Mouse (Mus musculus) neutrophil, adult 5-6 weeks (primary cell): ENCODE measurements around the gene Ksr1. TPM values are rescaled to one million over a fixed set of nuclear protein-coding genes. Genes with fewer than 3 reads are reported as not detected.

ENCODE experiments used
- ATAC-seq: fragments of 151-379, 151-347 bp; 2 replicates; pipeline ENCODE4 v1.8.0; 2017; ENCODE audit warnings: mild to moderate bottlenecking, moderate TSS enrichment; ENCODE audit not compliant: insufficient number of reproducible peaks, poor library complexity, low FRiP score, severe bottlenecking; ENCODE audit errors: extremely low read depth
- total RNA-seq: library from RNA; stranded (forward); fragments of 200-1000 nt; gene quantifications from 2 replicates; pipeline ENCODE4 v1.2.3, GENCODE M21; 2017

Ksr1 gene
- total RNA-seq, 1 experiment from 2014 or later = 31.3 TPM

- no peak for ATAC-seq
These were observed 90.2 kb downstream of the Ksr1 start for GRCm38 (mm10) chr11:79056027-79056426.

DNA sequence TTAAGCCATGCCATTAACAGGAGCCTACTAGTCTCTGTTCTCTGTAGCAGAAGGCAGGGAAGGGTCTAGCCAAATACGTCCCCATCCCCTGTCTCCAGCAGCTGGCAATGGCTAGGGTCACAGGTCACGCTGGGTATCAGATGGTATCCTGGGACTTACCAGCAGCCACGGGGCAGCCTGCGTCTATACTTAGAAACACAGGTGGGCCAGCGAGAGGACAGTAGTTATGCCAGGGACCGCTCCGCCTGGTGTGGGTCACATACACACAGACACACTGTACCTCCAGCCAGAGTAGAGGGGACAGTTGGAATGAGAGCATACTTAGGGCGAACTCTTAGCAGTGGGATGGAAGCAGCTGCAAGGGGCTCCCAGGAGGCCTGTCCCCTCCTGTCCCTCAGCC is 91.0 kb downstream of the Ksr1 start:
- no peak for ATAC-seq

DNA sequence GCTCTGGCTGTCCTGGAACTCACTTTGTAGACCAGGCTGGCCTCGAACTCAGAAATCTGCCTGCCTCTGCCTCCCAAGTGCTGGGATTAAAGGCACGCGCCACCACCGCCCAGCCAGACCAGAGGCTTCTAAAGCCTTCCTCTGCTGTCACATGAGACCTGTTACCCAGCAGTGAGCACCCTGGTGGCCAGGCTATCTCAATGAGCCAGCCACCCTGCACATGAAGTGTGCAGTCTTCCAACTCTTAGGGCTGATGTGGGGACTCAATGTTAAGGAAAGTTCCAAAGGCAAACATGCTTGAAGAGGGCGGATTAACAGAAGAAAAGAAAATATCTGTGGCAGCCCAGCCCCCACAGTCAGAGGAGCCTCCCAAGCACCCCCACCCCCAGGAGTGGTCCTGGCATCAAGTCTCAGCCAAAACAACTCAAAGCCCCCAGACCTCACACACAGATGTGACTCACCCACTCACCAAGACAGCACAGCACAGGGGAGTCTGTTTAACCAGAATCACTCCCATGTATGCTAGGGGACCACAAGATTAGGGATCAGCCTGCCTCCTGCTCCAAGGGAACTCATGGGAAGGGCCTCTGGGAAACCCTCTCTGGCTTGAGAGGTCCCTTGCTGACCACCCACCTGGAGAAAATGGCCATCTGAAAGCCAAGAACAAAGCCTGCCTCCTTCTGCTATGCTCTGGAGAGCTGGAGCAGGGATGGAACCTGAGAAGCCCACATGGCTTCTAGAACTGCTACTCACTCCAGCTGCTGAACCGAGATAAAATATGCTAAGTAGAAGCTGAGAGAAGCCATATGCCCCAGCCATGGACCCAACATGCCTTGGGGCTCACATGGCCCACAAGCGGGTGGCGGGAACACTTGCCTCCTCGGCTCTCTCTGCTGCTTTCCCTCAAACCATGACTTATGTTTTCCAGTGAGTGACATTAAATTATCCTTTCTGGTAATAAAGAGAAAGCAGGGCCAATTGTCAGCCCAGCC is 91.8 kb downstream of the Ksr1 start:
- ATAC-seq = no peak

- no peak for ATAC-seq
These were observed 92.8 kb downstream of the Ksr1 start for GRCm38 (mm10) chr11:79053437-79053836.

DNA sequence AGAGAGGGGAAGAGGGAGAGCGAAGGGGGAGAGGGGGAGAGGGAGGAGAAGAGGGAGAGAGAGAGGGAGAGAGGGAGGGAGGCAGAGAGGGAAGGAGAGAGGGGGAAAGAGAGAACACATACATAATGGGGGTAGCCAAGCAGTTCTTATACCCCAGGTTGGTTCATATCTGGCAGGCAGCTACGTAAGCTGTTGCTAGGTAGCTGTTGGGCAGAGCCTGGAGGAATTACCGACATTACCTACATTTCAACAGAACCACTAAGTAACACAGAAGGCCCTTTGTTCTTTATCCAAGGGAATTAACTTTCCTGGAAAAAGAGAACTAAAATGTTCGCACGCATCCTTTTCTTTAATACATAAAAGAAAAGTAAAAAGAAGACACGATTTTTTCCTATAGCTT is 93.4 kb downstream of the Ksr1 start:
- ATAC-seq = no peak

GRCm38 (mm10) chr11:79051522-79051921 is 94.7 kb downstream of the Ksr1 start:
- ATAC-seq = no peak

- no peak for ATAC-seq
These were observed 95.3 kb downstream of the Ksr1 start for GRCm38 (mm10) chr11:79050781-79051507.

DNA sequence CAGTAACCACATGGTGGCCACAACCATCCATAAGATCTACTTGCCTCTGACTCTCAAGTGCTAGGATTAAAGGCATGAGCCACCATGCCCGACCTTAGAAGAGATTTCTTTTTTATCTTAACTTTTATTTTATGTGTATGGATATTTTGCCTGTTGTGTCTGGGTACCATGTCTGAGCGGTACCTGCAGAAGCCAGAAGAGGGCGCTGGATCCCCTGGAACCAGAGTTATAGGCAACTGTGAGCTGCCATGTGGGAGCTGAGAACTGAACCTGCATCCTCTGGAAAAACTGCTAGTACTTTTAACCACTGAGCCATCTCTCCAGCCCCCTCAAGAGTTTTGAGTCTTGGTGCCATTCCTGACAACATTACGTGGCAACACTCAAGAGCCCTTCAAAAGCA is 97.3 kb downstream of the Ksr1 start:
- ATAC-seq = no peak

GRCm38 (mm10) chr11:79047180-79047727 is 99.0 kb downstream of the Ksr1 start:
- ATAC-seq = no peak

DNA sequence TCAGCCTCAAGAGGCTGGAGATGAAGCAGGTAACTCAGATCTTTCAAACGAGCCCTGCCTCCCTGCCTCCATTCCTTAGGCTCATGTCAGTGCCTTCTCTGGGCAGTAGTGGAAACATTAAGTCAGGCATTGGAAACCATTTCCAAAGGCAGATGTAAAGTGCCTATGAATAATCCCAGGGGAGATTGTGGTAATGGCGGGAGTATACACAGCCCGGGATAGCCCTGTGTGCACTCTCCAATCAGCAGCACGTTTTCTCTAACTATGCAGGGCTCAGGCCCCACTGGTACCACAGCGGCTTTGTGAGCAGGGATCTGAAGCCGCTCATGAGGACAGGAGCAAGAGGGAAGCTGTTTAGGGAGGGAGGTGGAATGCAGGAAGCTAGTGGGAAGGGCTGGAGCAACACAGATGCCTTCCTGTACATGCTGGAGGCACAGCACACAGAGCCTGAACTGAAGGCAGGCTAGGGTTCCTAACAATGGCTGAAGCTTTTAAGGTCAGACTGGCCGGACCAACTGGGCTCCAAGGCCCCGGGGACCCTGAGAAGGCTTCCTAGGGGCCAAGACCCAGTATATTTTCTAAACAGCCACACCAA is 99.5 kb downstream of the Ksr1 start:
- ATAC-seq = no peak

GRCm38 (mm10) chr11:79045231-79045630 is 101.0 kb downstream of the Ksr1 start:
- ATAC-seq = no peak

GRCm38 (mm10) chr11:79044798-79045197 is 101.4 kb downstream of the Ksr1 start:
- ATAC-seq = no peak

- ATAC-seq = no peak
These were observed 104.2 kb downstream of the Ksr1 start for GRCm38 (mm10) chr11:79041908-79042430.

DNA sequence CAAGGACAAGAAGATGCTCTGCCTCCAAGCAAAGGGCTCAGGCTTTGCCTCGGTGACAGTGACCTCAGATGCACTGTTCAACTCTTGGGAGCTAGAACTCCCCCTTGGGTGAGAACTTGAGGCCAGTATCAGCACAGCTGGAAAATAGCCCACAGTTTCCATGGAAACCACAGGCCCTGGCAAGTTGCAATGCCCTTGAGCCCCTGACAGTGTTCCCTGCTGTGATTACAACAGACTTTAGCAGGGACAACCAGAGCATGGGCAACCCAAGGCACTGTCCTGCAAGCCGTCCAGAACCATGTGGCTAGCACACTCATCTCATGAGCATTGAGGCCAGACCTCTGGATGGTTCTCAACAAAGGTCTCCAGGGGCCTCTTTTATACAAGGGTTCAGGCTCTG is 106.7 kb downstream of the Ksr1 start:
- no peak for ATAC-seq

- ATAC-seq = no peak
These were observed 108.7 kb downstream of the Ksr1 start for GRCm38 (mm10) chr11:79037555-79037954.

GRCm38 (mm10) chr11:79036324-79036723 is 109.9 kb downstream of the Ksr1 start:
- ATAC-seq = no peak

DNA sequence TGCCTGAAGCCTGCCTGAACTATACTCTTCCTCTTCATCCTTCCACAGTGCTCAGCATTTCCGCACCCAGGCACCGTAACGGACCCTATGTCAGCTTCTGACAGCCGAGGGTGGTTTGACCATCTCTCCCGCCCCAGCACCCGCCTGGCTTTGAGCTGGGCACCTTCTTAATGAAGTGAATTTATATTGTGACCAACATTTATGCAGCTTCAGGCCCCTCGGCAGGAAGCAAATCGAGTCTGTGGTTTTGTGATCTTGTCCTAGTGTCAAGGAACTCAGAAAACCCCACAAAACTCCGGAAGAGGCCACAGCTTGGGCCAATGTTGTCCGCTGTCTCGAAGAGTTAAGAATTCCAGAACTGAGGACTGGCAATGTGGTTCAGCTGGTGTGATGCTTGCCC is 112.6 kb downstream of the Ksr1 start:
- ATAC-seq = no peak

DNA sequence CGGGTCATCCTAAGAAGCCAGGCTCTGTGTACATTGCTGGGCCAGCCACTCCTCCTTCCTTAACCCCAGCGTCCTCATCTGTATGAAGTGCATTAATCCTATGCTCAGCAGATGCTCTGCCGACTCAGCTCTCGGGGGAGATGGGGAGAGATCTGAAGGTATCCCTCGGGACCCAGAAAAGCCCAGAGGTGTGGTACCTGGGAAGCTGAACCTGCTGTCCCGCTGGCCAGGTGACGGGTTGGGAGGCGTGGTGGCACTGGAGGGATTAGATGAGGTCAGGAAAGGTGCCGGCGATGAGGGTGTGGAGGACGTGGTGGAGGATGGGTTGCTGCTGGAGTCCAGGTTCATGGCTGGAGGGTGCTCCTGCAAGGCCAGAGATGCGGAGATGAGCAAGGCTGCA is 113.2 kb downstream of the Ksr1 start:
- no peak for ATAC-seq

- ATAC-seq = no peak
These were observed 114.8 kb downstream of the Ksr1 start for GRCm38 (mm10) chr11:79031452-79031746.
